Comparison of ENCODE assay signal across 8 mouse cellular contexts in the genomic region with DNA sequence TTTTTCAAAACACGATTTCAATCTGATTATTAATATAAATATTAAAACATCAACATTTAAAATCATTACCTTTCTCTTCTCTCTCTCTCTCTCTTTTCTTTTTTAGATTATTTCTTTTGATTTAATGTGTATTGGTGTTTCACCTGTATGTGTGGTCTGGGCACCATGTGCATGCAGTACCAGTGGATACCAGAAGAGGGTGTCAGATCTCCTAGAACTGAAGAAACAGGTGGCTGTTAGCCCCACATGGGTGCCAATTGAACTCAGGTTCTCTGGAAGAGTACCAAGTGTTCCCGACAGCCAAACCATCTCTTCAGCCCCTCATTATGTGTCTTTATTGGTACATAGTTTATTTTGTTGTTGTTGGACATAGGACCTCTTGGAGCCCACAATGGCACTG. TPM values are rescaled to one million over a fixed set of nuclear protein-coding genes. Genes with fewer than 3 reads are reported as not detected.
A peak's percentile ranks its signal among the peaks of the same experiment; 100 is the strongest.
DNase-seq lines count a peak whose midpoint lies in the region; ATAC-seq and TF ChIP-seq lines count a peak whose summit lies in the region.
"Had no signal": no experiment of that assay in that cellular context is flagged by ENCODE, and none has a peak within 500 bp of the region (broad histone marks: within the 10 kb centered on the region; RNA-seq: fewer than 3 reads in every experiment).

No protein-coding gene starts in this region.

- peak; percentile 62 for TF ChIP-seq CTCF in kidney, postnatal 0 days (IDR thresholded peaks at IDR 0.05; ENCODE audit: low read depth)
- TF ChIP-seq CTCF in thymus, adult 2 months (IDR thresholded peaks at IDR 0.05; ENCODE audit: borderline replicate concordance, control insufficient read depth, extremely low read depth, insufficient read depth, low read length, poor library complexity) = no peak
- peak; percentile 13; the same call in 1 of the 2 replicates for TF ChIP-seq CTCF in cortical plate, adult 2 months (IDR thresholded peaks at IDR 0.05; ENCODE audit: extremely low read depth, insufficient read depth, low read length)

- 63% methylated on average over 2 of the region's 2 CpGs for WGBS in kidney, postnatal 0 days
- 59% methylated on average over 2 of the region's 2 CpGs for WGBS in kidney, embryonic 14.5 days
- 90% methylated on average over 2 of the region's 2 CpGs for WGBS in thymus, adult 2 months

- no peak overlapping the region for H3K27ac ChIP-seq in kidney, postnatal 0 days
- no peak overlapping the region for H3K27ac ChIP-seq in kidney, embryonic 14.5 days (ENCODE audit: low read depth, low read length)
- H3K27ac ChIP-seq in thymus, adult 2 months (ENCODE audit: control insufficient read depth, insufficient read depth, low read length) = no peak overlapping the region
- H3K27ac ChIP-seq in cortical plate, adult 2 months (ENCODE audit: insufficient read depth, low read length) = no peak overlapping the region

- no peaks in the 10 kb centered on the region for H3K9me3 ChIP-seq in kidney, postnatal 0 days (replicated peaks; ENCODE audit: low read length)
- H3K9me3 ChIP-seq in kidney, embryonic 14.5 days (ENCODE audit: control insufficient read depth, low read length) = no peaks in the 10 kb centered on the region

- DNase-seq in kidney, postnatal 0 days (ENCODE audit: low spot score) = no peak
- DNase-seq in thymus, adult 2 months = peak; percentile 32
- DNase-seq in thymus, adult 18-20 months = no peak
- no peak for DNase-seq in layer of hippocampus, adult 8-10 months (ENCODE audit: low spot score in 2 of 2)
- DNase-seq in urinary bladder, postnatal 14 days (ENCODE audit: low spot score) = no peak

- H3K27me3 ChIP-seq in kidney, postnatal 0 days (ENCODE audit: insufficient read depth, low read length) = no peaks in the 10 kb centered on the region
- H3K27me3 ChIP-seq in kidney, embryonic 14.5 days (ENCODE audit: control insufficient read depth, insufficient read depth, low read length) = no peaks in the 10 kb centered on the region
- H3K27me3 ChIP-seq in thymus, adult 2 months (ENCODE audit: control insufficient read depth, insufficient read depth, low read length) = no peaks in the 10 kb centered on the region

- H3K4me3 ChIP-seq in kidney, postnatal 0 days (replicated peaks; ENCODE audit: low read depth, low read length) = no peak overlapping the region
- H3K4me3 ChIP-seq in kidney, embryonic 14.5 days (ENCODE audit: low read length) = no peak overlapping the region
- no peak overlapping the region for H3K4me3 ChIP-seq in thymus, adult 2 months (ENCODE audit: control insufficient read depth, insufficient read depth, low read length)
- H3K4me3 ChIP-seq in cortical plate, adult 2 months (ENCODE audit: insufficient read depth, low read length) = no peak overlapping the region
- H3K4me3 ChIP-seq: erythroblast, embryonic 14.5 days had no signal

- H3K4me2 ChIP-seq in kidney, postnatal 0 days (ENCODE audit: low read length) = no peak overlapping the region
- H3K4me2 ChIP-seq in kidney, embryonic 14.5 days (replicated peaks; ENCODE audit: low read depth, low read length) = no peak overlapping the region

- no peak overlapping the region for H3K9ac ChIP-seq in kidney, postnatal 0 days (ENCODE audit: low read depth, low read length)
- no peak overlapping the region for H3K9ac ChIP-seq in kidney, embryonic 14.5 days (ENCODE audit: low read depth, low read length)

- H3K4me1 ChIP-seq in kidney, postnatal 0 days (replicated peaks; ENCODE audit: insufficient read depth, low read length) = 0 out of 2 replicates have a peak, but pooled peaks cover 1% of the 10 kb centered on the region
- H3K4me1 ChIP-seq in kidney, embryonic 14.5 days (ENCODE audit: control insufficient read depth, insufficient read depth, low read length) = peaks cover 2% of the 10 kb centered on the region; the same call in 1 of the 2 replicates
- 0 out of 2 replicates have a peak, but pooled peaks cover 2% of the 10 kb centered on the region for H3K4me1 ChIP-seq in thymus, adult 2 months (replicated peaks; ENCODE audit: control insufficient read depth, insufficient read depth, low read length)
- H3K4me1 ChIP-seq in cortical plate, adult 2 months (ENCODE audit: control insufficient read depth, insufficient read depth, low read length) = peaks cover 5% of the 10 kb centered on the region; the same call in 1 of the 2 replicates

- no peak for ATAC-seq in kidney, postnatal 0 days (replicated peaks; ENCODE audit: low FRiP score, low read depth)
- no peak for ATAC-seq in kidney, embryonic 14.5 days (ENCODE audit: low FRiP score, low TSS enrichment)

- no peaks in the 10 kb centered on the region for H3K36me3 ChIP-seq in kidney, postnatal 0 days (ENCODE audit: insufficient read depth, low read length)
- H3K36me3 ChIP-seq in kidney, embryonic 14.5 days (ENCODE audit: control insufficient read depth, insufficient read depth, low read length) = peaks cover 4% of the 10 kb centered on the region
- peaks cover 6% of the 10 kb centered on the region; the same call in 1 of the 2 replicates for H3K36me3 ChIP-seq in thymus, adult 2 months (ENCODE audit: control insufficient read depth, insufficient read depth, low read length)

- no peak for TF ChIP-seq POLR2A in thymus, adult 2 months (IDR thresholded peaks at IDR 0.05; ENCODE audit: control insufficient read depth, extremely low read depth, insufficient read depth, low read length, poor library complexity)
- TF ChIP-seq POLR2A in cortical plate, adult 2 months (IDR thresholded peaks at IDR 0.05; ENCODE audit: extremely low read depth, insufficient read depth, low read length) = no peak

RNA-seq across cellular contexts. Expression of a gene that starts 11.1 kb away (rescaled TPM):
- polyA plus RNA-seq in kidney, postnatal 0 days (2015; fragmentation: Nextera tagmentation; extraction: Ambion mirVana) = 1,937 and 2,022 TPM in 2 replicates
- 2,147 and 3,036 TPM in 2 replicates for polyA plus RNA-seq in kidney, embryonic 14.5 days (2014; fragmentation: Nextera tagmentation; extraction: Ambion mirVana)
- 2,928 and 2,969 TPM in 2 replicates for polyA plus RNA-seq in thymus, adult 2 months (2012; rRNA removed)
- 1,998 and 2,235 TPM in 2 replicates for polyA plus RNA-seq in cortical plate, adult 2 months (2012; rRNA removed)
- 1,000 to 10,000 TPM; 1,628 to 2,341 (median 2,100) TPM for total RNA-seq in layer of hippocampus, adult 8-10 months (2022)
